Mouse (Mus musculus) kidney, embryonic 14.5 days (tissue): Measurements from ENCODE around the gene Cdc42ep4. TPM values are rescaled to one million over a fixed set of nuclear protein-coding genes. Genes with fewer than 3 reads are reported as not detected.

Experiments used
- ATAC-seq: fragments of 200-750 bp; cut with Nextera tagmentation; 2 replicates; pipeline ENCODE4 v1.8.0; 2017; ENCODE audit warnings: moderate number of reproducible peaks, mild to moderate bottlenecking, moderate TSS enrichment, moderate library complexity; ENCODE audit not compliant: low FRiP score, low TSS enrichment
- H3K27ac ChIP-seq: fragments of 300-500 bp; sonication (generic); 2 replicates; pipeline ENCODE4 v1.5.1; 2014; ENCODE audit warnings: low read depth, mild to moderate bottlenecking, low read length, moderate library complexity, mixed read lengths
- H3K27me3 ChIP-seq: fragments of 300-500 bp; sonication (generic); 2 replicates; pipeline ENCODE4 v1.6.1; 2014; ENCODE audit warnings: mild to moderate bottlenecking, low read length; ENCODE audit not compliant: control insufficient read depth, insufficient read depth
- H3K36me3 ChIP-seq: fragments of 300-500 bp; sonication (generic); 2 replicates; pipeline ENCODE4 v1.6.1; 2014; ENCODE audit warnings: low read length, mixed read lengths; ENCODE audit not compliant: control insufficient read depth, insufficient read depth
- H3K4me1 ChIP-seq: fragments of 300-500 bp; sonication (generic); 2 replicates; pipeline ENCODE4 v1.6.1; 2014; ENCODE audit warnings: low read length, mixed read lengths; ENCODE audit not compliant: control insufficient read depth, insufficient read depth
- H3K4me2 ChIP-seq: fragments of 300-500 bp; sonication (generic); replicated peaks from 2 replicates; pipeline ENCODE4 v1.6.1; 2014; ENCODE audit warnings: low read depth, mild to moderate bottlenecking, low read length
- H3K4me3 ChIP-seq: fragments of 300-500 bp; sonication (generic); 2 replicates; pipeline ENCODE4 v1.5.1; 2014; ENCODE audit warnings: mild to moderate bottlenecking, low read length
- H3K9ac ChIP-seq: fragments of 300-500 bp; sonication (generic); 2 replicates; pipeline ENCODE4 v1.6.1; 2014; ENCODE audit warnings: low read depth, mild to moderate bottlenecking, low read length, moderate library complexity
- H3K9me3 ChIP-seq: fragments of 300-500 bp; sonication (generic); 2 replicates; pipeline ENCODE4 v1.6.1; 2016; ENCODE audit warnings: low read length; ENCODE audit not compliant: control insufficient read depth
- WGBS: fragments of 180-500 bp; shearing (Covaris S2); extraction: QIAGEN DNeasy Blood & Tissue Kit; methylation state at CpG from one replicate; pipeline ENCODE4 v1.1.7; 2014; 5-methylcytosine and 5-hydroxymethylcytosine counted together
- polyA plus RNA-seq: library from polyadenylated mRNA; unstranded; fragments of >200 nt; fragmentation: Nextera tagmentation; extraction: Ambion mirVana; gene quantifications from 2 replicates; pipeline ENCODE4 v1.2.1, GENCODE M21; 2014

The Cdc42ep4 gene
- polyA plus RNA-seq, 1 experiment from 2014 or later: 45.4 TPM

GRCm38 (mm10) chr11:113779680-113780041, 28.0 kb upstream of the Cdc42ep4 start:
- no peak overlapping the region for H3K4me2 ChIP-seq
- H3K9ac ChIP-seq: no peak overlapping the region
- H3K4me3 ChIP-seq: no peak overlapping the region
- peak overlapping the region; percentile 76; the same call in 1 of the 2 replicates for H3K27ac ChIP-seq
- no peaks in the 10 kb centered on the region for H3K36me3 ChIP-seq
- 28% methylated on average over 6 of the region's 6 CpGs for WGBS
- H3K4me1 ChIP-seq: peaks cover 37% of the 10 kb centered on the region
- no peaks in the 10 kb centered on the region for H3K9me3 ChIP-seq
- no peak for ATAC-seq
- H3K27me3 ChIP-seq: no peaks in the 10 kb centered on the region

DNA sequence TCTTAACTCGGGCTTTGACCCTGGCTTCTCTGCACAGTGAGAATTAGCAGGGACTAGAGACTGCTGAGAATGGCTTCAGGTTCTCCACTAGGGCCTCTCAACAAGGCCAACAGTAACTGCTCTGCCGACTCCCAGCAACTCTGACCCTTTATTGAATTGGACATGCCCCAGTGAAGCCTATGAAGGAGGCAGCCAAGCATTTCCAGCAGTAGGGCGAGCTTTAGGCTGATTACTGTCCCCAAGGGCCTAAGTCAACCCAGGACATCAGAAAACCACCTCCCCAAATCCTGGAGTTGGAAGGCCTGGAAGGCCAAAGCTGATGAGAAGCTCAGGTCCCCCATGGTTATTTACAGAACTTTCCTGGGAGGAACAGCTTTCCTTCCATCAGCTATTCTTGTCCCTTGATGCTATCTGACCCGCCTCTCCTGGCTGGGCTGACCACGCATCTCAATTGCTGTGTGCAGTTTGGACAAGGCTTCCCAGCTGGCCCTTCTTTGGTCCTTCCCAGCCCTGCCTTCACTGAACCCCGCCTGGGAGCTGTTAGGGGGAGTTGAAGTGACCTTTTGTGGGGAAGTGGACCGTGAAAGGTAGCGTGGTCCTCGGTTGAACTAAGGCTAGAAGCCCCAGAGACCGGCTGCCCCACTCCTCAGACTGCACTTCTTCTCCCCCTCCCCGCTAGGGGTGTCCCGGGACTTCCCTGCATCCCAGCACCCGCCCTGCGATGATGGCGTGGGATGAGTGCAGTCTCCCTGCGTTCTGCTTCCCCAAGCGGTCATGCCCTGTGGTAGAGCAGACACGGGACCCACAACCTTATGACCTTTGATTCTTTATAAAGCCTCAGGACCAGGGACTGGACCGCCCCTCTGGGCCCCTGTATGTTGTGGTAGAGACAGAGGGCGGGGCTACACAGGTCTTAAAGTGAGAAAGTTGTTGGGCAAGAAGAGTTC, 27.3 kb upstream of the Cdc42ep4 start:
- Histone ChIP-seq H3K9me3 (no peaks in the 10 kb centered on the region), H3K4me2 (no peak overlapping the region), H3K9ac (no peak overlapping the region; the same call in 1 of the 2 replicates), H3K4me1 (peaks cover 33% of the 10 kb centered on the region), H3K36me3 (no peaks in the 10 kb centered on the region), H3K27ac (peak overlapping the region; percentile 76), H3K4me3 (no peak overlapping the region), H3K27me3 (no peaks in the 10 kb centered on the region)
- WGBS: 16% methylated on average over 20 of the region's 20 CpGs
- peak; percentile 63 for ATAC-seq

- no peaks in the 10 kb centered on the region for H3K27me3 ChIP-seq
- H3K27ac ChIP-seq: peak overlapping the region; percentile 76; the same call in 1 of the 2 replicates
- H3K4me2 ChIP-seq: 0 out of 2 replicates have a peak overlapping the region, but pooled peaks have one; percentile 2
- H3K36me3 ChIP-seq: no peaks in the 10 kb centered on the region
- peaks cover 33% of the 10 kb centered on the region for H3K4me1 ChIP-seq
- 27% methylated on average over 8 of the region's 8 CpGs for WGBS
- H3K9ac ChIP-seq: no peak overlapping the region
- H3K4me3 ChIP-seq: no peak overlapping the region
- 0 out of 2 replicates have a peak, but pooled peaks have one; percentile 32 for ATAC-seq
- H3K9me3 ChIP-seq: no peaks in the 10 kb centered on the region
These were observed 26.3 kb upstream of the Cdc42ep4 start for GRCm38 (mm10) chr11:113777878-113778464.

GRCm38 (mm10) chr11:113776851-113777511, 25.3 kb upstream of the Cdc42ep4 start:
- Histone ChIP-seq H3K27me3 (no peaks in the 10 kb centered on the region), H3K4me2 (no peak overlapping the region), H3K36me3 (no peaks in the 10 kb centered on the region), H3K4me1 (peaks cover 30% of the 10 kb centered on the region), H3K9me3 (no peaks in the 10 kb centered on the region), H3K4me3 (no peak overlapping the region), H3K9ac (no peak overlapping the region), H3K27ac (no peak overlapping the region)
- WGBS: 58% methylated on average over 14 of the region's 14 CpGs
- ATAC-seq: no peak

GRCm38 (mm10) chr11:113774773-113775172, 23.1 kb upstream of the Cdc42ep4 start:
- 86% methylated on average over 3 of the region's 3 CpGs for WGBS
- H3K9me3 ChIP-seq: no peaks in the 10 kb centered on the region
- H3K4me3 ChIP-seq: no peak overlapping the region
- H3K36me3 ChIP-seq: no peaks in the 10 kb centered on the region
- no peak overlapping the region for H3K27ac ChIP-seq
- ATAC-seq: no peak
- peaks cover 26% of the 10 kb centered on the region for H3K4me1 ChIP-seq
- H3K9ac ChIP-seq: no peak overlapping the region
- no peaks in the 10 kb centered on the region for H3K27me3 ChIP-seq
- H3K4me2 ChIP-seq: no peak overlapping the region

GRCm38 (mm10) chr11:113773191-113773590, 21.5 kb upstream of the Cdc42ep4 start:
- 79% methylated on average over 5 of the region's 5 CpGs for WGBS

DNA sequence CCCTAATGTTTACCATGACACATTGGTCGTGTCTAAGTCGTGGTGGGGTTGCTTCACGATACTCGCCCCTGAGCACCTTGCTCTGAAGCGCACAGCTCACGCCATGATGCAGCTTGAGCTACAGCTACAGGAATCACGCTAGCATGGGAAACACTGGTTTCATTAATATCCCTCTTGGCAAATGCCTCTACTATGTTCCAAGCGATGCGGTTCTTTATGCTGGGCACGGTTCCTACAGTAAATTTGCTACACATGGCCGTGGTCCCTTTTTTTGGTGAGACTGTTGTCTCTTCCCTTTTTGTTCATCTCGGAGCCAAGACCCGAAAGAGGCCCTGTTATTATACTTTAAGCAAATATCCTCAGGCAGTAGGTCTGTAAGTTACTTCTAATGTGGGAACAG, 19.5 kb upstream of the Cdc42ep4 start:
- Histone ChIP-seq H3K4me3 (no peak overlapping the region), H3K4me1 (peaks cover 16% of the 10 kb centered on the region), H3K9me3 (no peaks in the 10 kb centered on the region), H3K27me3 (no peaks in the 10 kb centered on the region), H3K27ac (no peak overlapping the region), H3K9ac (no peak overlapping the region), H3K4me2 (no peak overlapping the region), H3K36me3 (no peaks in the 10 kb centered on the region)
- WGBS: 90% methylated on average over 13 of the region's 13 CpGs
- ATAC-seq: no peak

More at GRCm38 (mm10) chr11:113773191-113773590, 21.5 kb upstream of the Cdc42ep4 start:
- no peaks in the 10 kb centered on the region for H3K36me3 ChIP-seq
- peaks cover 13% of the 10 kb centered on the region for H3K4me1 ChIP-seq
- no peak overlapping the region for H3K27ac ChIP-seq
- no peak overlapping the region for H3K4me3 ChIP-seq
- no peak overlapping the region for H3K4me2 ChIP-seq
- no peak overlapping the region for H3K9ac ChIP-seq
- no peaks in the 10 kb centered on the region for H3K9me3 ChIP-seq
- no peak for ATAC-seq
- no peaks in the 10 kb centered on the region for H3K27me3 ChIP-seq

DNA sequence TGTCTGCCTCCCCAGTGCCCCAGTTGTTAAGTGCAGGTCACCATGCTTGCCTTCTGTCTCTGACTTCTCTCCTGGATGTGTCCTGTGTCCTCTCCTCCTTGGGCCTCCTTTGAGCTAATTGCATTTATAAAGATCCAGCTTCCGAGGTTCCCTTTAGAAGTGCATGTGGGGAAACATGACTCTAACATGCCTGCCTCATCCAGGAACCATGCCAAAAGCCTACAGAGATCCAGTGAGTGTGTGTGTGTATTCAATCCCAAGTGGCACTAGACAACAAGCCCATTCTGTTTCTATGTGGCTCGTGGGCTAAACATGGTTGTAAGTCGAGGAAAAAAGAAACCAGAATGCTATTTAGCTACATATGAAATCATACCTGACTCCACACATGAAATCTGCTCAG, 16.7 kb upstream of the Cdc42ep4 start:
- H3K4me3 ChIP-seq: no peak overlapping the region

More for the DNA sequence above, 16.7 kb upstream of the Cdc42ep4 start:
- H3K36me3 ChIP-seq: no peaks in the 10 kb centered on the region
- H3K9ac ChIP-seq: no peak overlapping the region
- no peak for ATAC-seq
- peaks cover 26% of the 10 kb centered on the region for H3K4me1 ChIP-seq
- H3K4me2 ChIP-seq: no peak overlapping the region
- no peaks in the 10 kb centered on the region for H3K9me3 ChIP-seq
- 81% methylated on average over 3 of the region's 3 CpGs for WGBS
- no peak overlapping the region for H3K27ac ChIP-seq
- H3K27me3 ChIP-seq: no peaks in the 10 kb centered on the region
